Mouse (Mus musculus) left cerebral cortex, adult 9 months (tissue): Measurements from ENCODE around the gene Tmem38b.
A peak's percentile ranks its signal among the peaks of the same experiment; 100 is the strongest.
"Not testable (repeated sequence)": the region's sequence is repeated elsewhere in the genome, so short reads cannot be mapped to it uniquely, and the experiment has no call there.

Experiments used
- DNase-seq, 2 experiments: peaks; one replicate each; pipeline ENCODE4 v3.0.0; 2022; ENCODE audit warnings: low spot score in 2 of 2

Tmem38b gene

DNA sequence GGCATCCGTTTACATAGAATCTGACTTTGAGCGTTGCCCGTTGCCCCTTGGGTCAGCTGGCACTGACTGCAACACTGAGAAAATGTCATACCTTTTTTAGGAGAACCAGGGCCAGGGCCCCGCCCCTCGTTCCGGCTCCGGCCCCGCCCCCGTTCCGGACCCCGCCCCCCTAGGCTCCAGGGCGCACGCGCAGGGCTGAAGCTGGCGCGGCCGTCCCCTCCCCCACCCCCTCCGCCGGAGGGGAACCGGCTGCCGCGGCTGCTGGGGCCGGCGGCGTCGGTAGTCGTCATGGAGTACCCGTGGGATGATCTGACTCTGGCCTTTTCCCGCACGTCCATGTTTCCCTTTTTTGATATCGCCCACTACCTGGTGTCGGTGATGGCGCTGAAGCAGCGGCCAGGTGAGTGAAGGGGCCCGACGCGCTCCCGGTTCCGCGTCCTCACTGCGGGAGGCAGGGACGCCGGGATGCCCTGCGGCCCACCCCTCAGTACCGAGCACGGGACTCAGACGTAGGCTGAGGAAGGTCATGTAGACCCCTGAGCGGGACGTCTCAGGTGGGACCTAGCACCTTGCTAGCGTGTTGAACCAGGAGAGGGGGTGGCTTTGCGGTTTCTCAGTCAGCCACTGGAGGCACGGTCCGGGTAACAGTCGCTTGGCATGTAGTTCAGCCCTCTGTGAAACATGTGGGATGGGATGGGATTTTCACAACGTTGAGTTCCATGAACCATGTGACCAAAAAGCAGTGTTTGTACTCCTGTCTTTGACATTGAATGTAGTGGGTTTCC lies at the start of gene Tmem38b:
Gene Tmem38b (plus strand): TSS at position 225 of the 785 bp plus-strand sequence.
- DNase-seq = peak in 1 of 2 experiments; percentile 50

GRCm38 (mm10) chr4:53781396-53781795 lies 44.4 kb upstream of the Tmem38b start:
- no peak for DNase-seq

DNA sequence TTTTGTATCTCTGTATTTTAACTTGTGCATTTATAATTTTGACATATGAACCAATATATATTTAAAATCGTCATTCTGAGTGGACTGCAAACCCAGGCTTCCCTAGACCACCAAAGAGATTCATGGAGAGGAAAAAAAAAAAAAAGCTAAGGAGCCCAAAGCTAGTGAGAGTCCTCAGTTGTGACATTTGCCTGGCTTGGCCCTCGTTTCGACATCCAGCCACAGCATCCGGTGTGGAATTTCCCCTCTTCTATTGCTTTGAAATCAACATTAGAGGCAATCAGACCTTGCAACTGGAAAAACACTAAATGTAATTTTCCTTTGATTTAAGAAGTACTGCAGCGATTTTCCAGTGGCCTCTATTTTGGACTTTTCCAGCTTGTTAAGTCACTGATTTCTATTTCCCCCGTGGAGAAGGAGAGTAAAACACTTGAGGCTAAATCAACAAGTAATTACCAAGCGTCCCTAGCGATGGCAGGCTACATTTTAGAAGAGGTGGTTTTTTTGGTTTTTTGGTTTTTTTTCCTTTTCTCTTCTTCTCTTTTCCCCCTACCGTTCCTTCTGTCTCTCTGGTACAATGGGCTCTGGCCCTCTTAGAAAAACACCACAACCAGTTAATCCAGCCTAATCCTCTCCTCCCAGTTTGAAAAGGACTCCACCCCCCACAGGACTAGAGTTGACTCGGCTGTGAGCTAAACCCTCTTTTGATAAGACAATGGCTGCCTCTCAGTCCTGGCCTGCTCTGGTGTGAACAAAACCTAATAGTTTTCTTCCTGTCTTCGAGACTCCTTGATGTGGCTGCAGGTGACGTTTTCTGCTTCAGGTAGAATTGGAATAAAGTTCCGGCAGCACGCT lies 43.4 kb upstream of the Tmem38b start:
- no peak for DNase-seq

- DNase-seq = no peak
Measured at GRCm38 (mm10) chr4:53785746-53786398, 40.0 kb upstream of the Tmem38b start.

- no peak for DNase-seq
Measured at GRCm38 (mm10) chr4:53786851-53787250, 39.0 kb upstream of the Tmem38b start.

DNA sequence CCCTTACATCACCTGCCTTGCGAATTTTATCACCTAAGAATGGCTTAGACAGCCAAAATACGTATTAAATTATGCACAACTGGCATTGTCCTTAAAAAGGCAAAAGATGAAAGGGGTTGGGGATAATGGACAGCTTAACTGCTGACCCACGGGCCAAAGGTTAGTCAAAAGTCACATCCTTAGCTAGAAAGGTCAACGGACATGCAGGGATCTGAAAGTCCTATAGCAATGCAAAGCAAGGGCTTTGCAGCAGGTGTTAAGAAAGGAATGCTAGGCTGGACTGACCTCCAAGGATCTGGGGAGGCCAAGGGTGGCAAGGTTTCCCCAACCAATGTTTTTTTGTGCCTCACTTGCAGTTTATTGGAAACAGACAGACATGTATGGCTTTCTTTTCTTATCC lies 36.5 kb upstream of the Tmem38b start:
- DNase-seq = no peak

DNA sequence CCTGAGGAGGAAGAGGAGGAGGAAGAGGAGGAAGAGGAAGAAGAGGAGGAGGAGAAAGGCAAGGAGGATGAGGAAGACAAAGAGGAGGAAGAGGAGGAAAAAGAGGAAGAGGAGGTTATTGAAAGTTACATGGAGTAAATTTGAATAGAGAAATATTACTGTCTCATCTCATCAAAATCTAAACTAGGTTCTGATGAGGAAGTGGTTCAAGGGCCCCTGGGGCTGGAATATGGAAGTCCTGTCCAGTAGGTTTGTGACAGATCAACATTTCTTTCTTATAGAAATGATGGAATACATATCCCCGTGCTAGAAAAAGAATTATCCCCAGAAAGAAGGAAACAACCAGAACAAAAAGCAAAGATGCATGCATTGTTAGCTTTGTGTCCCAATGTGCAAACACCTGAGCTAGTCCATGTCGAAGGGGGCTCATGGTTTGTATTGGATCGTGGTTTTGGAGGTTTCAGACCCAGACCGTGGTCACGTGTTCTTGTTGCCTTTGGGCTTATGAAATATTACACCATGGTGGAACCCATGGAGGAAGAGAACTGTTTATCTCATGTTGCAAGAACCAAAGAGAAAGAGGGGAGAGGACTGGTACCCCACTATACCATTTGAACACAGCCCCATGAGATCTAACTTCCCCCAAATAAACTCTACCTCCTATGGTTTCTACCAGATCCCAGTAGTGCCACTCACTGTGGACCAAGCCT lies 31.4 kb upstream of the Tmem38b start:
- DNase-seq = no peak

DNA sequence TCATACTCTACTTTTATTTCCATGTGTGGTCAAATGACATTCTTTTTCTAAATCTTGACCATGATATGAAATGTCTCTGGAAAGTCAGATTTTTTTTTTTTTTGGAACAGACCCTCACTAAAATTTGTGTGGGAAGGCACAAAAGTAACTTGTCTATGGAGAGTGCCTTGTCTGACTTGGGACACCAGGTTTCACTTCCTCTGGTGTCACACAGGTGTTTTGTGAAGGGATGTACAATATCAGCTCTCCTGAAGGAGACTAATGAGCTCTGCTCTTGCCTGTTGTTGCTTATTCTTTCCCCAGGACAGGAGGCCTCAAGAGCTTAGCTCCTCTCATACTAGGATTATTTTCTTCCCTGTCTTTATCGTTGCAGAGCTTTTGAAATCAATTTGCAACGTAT lies 30.8 kb upstream of the Tmem38b start:
- no peak for DNase-seq

DNA sequence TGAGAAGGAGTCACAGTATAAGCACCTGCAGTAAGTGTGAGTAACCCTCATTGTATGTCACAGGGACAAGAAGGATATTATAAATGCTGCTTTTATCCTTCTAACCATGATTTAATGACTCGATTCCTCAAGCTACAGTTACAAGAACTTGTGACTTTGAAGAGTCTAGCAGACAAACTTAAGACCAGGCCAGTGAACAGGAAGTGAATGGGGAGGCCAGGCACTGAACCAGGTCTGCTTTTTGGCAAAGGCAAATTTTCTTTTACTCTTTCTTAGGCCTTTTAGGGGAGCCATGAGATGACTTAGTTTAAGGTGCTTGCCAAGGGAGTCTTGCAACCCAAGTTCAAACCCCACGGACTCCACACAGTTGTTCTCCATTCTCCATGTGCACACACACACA lies 30.1 kb upstream of the Tmem38b start:
- no peak for DNase-seq

DNA sequence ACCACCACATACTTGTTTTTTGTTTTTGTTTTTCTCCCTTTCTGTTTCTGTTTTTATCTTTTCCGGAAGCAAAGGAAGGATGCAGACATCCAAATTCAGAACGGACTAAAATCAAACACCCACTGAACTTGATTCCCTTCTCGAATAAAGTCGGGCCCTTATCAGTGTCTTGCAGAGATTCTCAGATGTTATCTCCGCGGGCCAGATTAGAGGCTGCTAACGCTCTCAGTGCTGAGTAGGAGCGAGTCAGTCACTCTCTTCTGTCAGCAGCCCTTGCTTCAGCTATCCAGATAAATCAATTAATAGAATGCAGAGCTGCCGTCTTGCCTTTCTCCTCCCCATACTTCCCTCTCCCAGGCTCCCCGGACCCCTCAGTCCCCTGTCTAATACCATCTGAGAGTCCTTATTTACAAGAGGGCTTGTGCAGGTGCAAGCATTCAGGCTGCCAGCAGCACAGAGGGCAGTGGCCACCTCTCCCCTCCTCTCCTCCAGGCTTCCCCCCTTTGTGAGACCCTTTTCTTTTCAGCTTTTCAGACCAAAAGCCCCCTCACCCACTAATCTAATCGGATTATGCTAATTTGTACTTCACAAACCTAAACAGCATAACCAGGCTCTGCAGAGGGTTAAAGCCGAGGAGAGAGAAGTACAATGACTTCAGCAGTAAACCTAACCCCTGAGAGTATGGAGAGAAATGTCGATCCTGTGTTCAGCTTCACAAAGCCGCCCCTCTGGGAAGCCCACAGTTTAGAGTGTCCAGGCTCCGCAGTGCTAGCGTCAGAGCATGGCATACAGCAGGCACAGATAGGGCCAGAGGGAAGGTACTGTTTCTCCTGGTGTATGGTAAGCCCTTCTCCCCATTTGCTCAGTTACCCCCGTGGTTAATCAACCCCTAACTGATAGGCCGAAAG lies 28.7 kb upstream of the Tmem38b start:
- DNase-seq = no peak

- no peak for DNase-seq
Measured at GRCm38 (mm10) chr4:53798896-53799676, 26.8 kb upstream of the Tmem38b start.

DNA sequence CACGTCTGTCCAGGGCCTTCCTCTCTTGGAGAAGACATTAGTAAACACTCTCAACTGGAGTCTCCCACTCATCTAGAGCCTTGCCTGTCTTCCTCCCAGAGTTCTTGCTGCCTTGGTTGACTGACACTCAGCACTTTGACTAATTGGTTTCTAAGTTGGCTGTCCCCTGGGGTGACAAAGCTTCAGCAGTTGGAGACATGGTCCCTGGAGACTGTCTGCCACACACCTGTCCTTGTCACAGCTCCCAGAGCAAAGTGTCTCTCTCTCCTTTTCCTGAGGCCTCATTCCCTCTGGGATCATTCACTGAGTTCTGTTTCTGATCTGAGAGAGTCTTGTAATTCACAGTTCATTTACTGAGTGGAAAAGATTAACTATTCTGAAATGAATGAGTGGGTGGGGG lies 26.1 kb upstream of the Tmem38b start:
- DNase-seq = no peak

DNA sequence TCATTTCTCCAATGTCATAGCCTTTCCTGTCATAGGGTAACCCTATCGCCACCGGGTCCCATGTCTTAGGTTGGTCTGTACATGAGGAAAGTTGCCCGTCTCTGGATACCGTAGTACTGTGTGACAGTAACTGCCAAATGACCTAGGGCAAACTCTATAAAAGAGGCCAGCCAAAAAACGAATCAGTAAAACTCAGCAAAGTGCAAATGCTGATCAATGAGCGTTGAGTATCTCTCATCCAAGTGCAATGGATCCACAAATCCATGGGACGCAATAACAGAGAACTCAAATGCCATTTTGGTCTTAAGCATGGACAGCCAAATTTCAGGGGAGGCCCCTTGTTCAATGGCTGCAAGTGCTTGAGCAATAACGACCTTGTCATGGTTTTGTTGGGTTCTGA lies 22.2 kb upstream of the Tmem38b start:
- DNase-seq = not testable (repeated sequence)

- not testable (repeated sequence) for DNase-seq
Measured at GRCm38 (mm10) chr4:53806428-53806827, 19.4 kb upstream of the Tmem38b start.

DNA sequence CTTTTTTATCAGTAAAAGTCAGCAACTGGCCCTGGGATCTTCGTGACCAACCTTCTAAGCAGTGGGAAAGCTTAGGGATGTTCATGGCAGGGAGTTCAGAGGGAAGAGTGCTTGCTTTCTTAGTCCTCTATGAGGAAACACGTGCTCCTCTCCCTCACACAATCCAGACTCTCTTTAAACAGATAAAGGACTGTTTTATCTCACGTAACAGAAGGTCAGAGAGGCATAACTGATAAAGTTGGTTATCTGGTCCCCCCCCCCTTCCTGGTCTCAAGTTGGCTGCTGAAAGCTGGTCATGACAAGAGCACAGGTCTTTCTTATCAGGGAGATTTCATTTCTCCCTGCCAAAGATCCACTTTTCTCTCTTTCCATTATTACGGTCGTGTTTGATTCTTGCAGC lies 7.5 kb upstream of the Tmem38b start:
- DNase-seq = no peak

- no peak for DNase-seq
Measured at GRCm38 (mm10) chr4:53823697-53824096, 2.1 kb upstream of the Tmem38b start.

- DNase-seq = no peak
Measured at GRCm38 (mm10) chr4:53824831-53825230, 1.0 kb upstream of the Tmem38b start.

DNA sequence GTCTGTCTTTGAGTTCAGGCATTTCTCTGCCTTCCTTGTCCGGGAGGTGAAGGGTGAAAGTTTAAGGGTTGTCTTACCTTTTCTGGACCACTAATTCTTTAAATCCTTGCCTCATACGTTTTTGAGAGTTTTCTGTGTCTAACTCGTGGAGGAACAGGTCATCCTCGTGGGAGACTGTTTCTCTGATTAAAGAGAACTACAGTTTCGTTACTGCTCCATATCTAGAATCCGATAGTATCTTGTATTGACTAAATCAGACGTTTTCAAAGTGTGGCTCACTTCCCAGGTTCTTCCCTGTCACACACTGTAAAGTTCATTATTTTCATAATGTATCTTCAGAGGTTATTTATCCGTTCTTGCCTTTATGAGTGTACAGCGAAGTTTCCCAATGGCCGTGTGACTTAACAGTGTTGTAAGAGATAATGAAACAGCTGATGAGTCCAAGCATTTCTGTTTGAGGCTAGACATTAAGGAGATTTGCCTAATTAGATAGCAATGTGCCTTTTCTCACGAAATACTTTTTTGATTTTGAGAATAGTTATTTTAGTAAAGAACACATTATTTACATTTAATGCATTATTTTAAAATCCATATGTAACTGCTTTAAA lies 900 bp downstream of the Tmem38b start:
- no peak for DNase-seq

GRCm38 (mm10) chr4:53827869-53828268 lies 2.0 kb downstream of the Tmem38b start:
- no peak for DNase-seq
